Mouse (Mus musculus) A20 (cell line): ENCODE measurements around the gene Gm47996.
"Not testable (repeated sequence)": the region's sequence is repeated elsewhere in the genome, so short reads cannot be mapped to it uniquely, and the experiment has no call there.

ENCODE experiments used
- DNase-seq: peaks from one replicate; pipeline ENCODE4 v3.0.0-alpha.2; 2011; ENCODE audit warnings: low read depth, low spot score

Gm47996 gene

DNA sequence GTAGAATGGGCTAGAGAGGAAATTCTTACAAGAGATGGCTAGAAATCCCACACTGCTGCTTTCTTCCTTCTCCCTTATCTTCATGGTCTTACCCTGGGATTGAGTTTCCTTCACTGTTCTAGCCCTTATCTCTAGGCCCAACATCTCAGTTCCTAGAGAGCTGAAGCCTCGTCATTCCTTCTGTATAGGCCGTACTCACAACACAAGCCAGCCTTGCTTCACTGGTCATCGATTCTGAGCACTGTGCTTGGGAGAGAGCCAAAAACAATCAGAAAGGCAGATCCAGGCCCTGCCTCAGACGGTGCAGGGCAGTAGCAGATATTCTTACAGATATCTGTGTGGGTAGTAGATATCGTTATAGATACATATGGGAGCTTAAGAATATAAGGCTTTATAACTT lies 1.4 kb upstream of the Gm47996 start:
- DNase-seq = not testable (repeated sequence)

DNA sequence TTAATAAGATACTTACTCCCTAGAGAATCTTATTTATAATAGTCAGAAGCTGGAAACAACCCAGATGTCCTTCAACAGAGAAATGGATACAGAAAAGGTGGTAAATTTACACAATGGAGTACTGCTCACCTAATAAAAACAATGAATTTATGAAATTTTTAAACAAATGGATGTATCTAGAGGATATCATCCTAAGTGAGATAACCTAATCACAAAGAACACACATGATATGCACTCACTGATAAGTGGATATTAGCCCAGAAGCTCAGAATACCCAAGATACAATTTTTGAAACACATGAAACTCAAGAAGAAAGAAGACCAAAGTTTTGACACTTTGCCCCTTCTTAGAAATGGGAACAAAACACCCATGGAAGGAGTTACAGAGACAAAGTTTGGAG lies 987 bp upstream of the Gm47996 start:
- not testable (repeated sequence) for DNase-seq

DNA sequence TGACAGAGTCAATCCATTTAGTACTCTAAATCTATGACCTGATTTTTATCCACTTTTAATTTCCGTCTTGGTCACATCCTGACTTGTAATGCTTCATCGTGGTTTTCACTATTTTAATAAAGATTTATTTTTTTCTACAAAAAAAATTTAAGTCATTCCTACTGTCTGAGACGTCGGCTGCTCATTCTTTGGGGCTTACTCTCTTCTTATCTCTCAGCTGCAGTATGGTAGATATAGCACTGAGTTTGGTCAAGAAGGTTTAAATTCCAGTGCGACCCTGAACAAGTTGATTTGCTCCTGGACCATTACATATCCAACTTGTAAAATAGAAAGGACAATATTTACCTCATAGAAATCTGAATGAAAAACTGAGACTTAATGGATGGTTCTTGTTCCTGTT lies 1.7 kb downstream of the Gm47996 start:
- DNase-seq = not testable (repeated sequence)

DNA sequence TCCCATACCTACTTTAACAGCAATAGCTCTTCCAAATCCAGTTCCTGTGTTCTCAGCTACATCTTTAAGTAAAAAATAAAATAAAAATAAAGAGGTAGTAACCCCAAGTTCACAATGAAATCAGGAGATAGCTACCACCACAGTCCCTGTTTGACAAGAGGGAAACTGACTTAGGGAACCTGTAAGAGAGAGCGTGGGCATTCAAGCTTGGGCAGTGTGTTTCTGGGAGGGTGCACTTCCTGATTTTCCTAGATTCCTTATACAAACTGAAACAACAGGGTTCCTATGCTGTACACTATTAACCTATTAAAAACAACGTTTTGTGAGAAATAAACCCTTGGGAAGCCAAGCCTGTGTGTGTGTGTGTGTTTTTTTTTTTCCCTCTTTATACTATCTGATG lies 4.9 kb downstream of the Gm47996 start:
- peak; percentile 25 for DNase-seq

DNA sequence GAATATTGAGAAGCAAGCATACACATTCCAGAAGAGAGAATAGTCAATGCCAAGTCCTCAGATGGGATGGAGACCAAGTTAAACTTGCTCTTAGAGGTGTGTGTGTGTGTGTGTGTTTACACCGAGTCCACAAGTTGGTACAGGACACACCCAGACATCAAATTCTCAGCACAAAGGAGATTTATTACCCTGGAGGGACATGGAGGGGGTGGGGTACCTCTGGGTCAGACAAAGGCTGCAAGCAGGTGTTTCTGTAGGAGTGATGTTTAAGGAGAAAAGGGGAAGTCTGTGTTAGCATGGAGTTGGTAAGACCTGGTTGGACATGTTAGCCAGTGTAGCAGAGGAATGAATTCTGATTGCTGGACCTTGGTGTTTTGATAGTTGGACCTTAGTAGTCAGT lies 6.1 kb downstream of the Gm47996 start:
- peak; percentile 73 for DNase-seq

DNA sequence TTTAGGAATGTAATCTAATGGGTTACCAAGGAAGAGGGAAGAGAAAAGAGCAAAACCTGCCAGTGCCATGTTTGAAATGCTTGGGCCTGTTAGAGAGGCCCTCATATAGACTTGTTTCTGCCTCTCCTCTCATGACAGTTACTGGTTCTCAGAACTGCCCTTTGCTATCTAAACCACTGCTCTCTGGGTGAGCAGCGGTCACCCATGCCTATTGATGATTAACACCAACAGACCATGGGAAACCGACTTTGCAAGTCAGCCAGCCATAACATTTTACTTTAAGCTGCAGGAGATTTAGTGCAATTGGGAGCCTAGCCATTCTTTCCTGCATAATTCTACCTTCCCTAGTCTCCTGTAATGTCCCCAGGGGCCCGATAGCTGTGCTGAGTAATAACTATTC lies 6.5 kb downstream of the Gm47996 start:
- peak; percentile 16 for DNase-seq

DNA sequence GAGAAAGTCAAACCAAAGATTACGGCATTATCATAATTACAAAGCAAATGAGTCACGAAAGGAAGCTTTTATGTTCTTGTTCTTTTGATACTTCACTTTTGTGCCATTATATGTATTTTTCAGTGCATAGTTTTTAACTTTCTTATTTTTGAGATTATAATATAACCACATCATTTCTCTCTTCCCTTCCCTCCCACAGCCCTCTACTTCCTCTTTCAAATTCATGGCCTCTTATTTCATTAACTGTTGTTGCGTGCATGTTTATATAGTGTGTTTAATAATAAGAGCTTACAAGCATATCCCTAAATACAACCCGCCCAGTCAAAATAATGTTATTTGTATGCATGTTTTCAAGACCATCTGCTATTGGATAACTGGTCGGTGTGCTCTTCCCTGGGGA lies 9.1 kb downstream of the Gm47996 start:
- peak; percentile 33 for DNase-seq

DNA sequence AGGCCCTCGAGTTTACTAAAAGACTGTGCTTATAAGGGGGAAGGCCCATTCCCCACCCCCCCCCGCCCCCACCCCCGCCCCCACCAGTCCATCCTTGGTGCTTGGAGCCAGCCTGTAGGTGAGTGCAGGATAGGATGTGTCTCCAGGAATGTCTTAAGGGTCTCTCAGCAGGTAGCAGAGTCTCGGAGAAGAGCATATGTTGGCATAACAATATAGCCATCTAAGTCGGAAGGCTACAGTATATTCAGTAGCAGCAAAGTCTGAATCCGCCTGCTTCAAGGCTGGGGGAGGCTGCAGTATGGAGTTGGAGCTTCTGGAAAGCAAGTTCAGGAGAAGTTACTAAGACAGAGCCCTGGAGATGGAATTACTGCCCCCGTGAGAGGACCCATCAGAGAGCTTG lies 10.2 kb downstream of the Gm47996 start:
- no peak for DNase-seq

DNA sequence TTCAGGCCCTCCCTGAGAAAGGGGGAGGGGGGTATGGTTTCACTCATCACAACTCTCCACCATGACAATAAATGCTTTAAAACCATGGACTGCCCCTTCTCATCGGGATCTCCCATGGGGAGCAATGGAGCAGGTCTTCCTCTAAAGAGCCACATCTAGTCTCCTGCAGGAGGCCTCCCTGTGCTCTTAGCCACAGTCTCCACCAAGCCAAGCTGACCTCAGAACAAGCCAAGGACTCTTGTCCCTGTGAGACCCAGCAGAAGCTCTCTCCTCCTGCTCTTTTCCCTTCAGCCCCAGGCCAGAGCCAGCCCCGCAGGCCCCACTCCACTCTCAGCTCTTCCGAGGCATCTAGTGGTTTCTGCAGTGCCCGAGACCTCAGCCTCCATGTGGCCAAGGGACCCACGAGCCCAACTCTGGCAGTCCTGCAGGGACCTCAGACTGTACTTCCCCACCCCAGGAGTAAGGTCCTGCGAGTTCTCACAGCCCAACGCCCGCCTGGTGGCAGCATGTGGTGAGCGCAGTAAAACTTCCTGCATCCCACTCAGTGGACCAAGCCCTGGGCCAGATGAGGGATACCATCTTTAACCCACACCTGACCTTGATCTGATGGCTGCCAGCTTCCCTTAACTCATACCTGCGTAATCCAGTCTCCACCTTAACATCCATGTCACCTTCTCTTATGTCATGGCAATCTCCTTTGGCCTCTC lies 12.8 kb downstream of the Gm47996 start:
- no peak for DNase-seq

DNA sequence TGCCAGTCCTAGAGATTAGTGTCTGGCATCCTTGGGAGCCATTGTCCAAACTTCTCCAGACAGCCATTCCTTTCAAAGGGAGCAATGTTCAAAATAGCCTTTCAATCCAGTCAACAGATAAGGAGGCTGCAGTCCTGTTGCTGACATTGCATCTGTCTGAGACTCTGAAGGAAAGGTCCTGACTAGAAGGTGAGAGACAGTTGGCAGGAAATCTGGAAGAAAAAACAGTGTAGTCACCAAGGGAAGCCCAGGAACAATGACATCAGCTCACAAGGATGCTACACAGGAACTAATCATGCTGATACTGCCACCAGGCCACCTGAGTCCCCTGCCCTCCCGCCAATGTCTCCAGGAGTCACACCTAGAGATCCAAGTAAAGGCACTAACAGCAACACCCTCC lies 13.4 kb downstream of the Gm47996 start:
- no peak for DNase-seq

DNA sequence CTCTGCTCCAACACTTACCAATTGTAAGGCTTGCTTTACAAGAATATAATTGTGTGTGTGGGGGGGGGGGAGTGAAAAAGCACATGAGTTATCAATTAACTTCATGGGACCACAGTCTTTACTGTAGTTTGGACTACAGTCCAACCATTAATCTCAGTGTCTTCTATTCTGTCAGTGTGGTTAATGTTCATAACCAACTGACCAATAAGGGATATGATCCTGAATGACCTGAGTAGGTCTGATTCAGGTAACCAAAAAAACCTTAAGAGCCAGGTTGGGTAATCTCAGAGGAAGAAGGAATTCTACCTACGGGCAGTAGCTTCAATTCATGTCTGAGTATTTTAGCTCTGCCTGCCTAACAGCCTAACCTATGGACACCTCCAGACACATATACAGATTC lies 14.6 kb downstream of the Gm47996 start:
- no peak for DNase-seq

DNA sequence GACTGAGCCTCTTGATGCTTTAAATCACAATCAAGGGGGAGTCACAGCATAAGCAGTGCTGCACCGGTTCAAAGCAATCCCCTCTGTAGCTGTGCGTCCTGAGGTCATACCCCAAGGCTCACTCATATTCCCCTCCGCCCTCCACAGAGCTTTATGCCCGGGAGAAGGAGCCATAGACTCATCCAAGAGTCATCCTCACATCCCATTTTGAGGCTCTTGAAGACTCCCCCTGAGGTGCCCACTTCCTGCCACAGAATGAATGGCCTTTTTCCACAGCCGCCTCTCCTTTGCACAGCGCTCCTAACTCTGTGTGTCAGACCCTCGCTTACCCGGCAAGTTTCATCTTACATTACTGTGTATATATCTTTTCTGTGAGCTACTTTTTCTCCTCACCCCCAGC lies 17.6 kb downstream of the Gm47996 start:
- no peak for DNase-seq

DNA sequence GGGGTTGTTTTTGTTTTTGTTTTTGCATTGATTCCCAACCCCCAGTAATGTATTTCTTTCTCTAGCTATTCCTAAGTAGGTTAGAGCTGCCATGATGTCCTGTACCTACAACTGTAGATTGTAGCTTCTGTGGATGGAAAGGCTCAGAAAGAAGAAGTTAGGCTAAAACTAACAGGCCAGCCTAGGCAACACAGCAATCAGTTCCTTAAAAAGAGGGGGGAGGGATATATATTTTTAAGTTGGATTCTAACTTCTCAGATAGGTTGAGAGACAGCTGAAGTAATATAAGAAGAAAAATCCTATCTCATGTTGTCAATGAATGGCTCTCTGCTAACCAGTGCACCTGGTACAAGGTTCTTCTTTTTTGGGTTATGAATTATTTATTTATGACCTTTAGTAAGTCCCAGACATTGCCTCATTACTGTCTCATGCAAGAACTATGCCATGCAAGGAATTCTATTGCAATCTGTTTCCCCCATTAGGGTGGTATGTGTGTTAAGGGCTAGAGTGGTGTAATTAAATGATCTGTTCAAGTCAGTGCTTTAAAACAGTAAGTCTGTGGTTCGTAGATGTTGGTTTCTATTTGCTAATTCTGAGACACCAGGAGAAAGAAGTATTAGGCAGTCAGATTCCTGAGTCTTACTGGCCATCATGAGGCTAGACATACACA lies 18.5 kb downstream of the Gm47996 start:
- DNase-seq = peak; percentile 33

DNA sequence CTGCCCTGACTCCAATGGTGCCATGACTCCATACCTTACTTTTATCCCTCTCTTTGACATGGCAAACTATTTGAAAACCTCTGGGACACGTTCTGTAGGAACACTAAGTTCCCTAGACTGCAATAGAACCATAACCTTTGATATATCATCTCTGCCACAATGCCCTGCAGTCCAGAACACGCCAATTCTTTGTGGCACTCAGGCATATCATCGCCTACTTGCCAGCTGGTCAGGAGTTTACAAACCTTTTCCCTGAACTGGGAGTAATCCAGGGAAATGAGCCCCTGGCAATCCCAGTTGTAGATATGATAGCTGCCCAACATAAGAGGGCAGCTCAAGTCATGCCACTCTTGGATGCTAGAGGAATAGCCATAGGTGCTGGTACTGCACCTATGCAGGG lies 22.4 kb downstream of the Gm47996 start:
- DNase-seq = no peak

DNA sequence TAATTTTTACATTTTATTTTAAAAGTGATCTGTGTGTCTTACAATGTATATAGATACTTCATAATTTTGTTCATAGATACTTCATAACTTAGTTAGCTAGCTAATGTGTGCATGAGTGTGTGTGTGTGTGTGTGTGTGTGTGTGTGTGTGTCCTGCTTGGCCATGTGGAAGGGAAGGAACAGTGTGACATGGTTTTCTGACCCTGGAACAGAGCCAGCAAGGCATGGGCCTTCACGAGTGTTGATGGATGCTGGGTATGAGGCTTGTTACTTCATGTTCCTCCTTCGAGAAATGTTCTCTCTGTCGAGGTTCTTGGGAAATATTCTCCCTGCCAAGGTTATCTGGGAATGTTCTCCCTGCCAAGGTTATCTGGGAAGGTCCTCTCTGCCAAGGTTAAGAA lies 23.8 kb downstream of the Gm47996 start:
- no peak for DNase-seq

DNA sequence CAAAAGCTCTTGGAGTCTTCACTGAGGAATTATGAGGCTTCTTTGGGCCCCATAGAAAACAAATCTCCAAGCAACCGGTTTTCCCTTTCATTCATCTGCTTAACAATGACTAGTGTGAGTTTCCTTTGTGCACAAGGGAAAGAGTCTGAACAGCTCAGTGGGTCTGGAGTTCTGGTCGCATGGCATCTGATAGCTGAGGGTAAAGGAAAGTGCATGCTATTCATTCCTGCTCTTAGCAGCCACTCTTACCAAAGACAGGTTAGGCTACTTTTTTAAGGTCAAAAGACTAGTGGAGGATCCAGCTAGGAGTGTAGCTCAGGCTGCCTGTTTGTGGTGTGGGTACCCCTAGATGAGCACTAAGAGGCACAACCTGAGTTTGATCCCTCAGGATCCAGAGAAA lies 25.6 kb downstream of the Gm47996 start:
- DNase-seq = no peak

DNA sequence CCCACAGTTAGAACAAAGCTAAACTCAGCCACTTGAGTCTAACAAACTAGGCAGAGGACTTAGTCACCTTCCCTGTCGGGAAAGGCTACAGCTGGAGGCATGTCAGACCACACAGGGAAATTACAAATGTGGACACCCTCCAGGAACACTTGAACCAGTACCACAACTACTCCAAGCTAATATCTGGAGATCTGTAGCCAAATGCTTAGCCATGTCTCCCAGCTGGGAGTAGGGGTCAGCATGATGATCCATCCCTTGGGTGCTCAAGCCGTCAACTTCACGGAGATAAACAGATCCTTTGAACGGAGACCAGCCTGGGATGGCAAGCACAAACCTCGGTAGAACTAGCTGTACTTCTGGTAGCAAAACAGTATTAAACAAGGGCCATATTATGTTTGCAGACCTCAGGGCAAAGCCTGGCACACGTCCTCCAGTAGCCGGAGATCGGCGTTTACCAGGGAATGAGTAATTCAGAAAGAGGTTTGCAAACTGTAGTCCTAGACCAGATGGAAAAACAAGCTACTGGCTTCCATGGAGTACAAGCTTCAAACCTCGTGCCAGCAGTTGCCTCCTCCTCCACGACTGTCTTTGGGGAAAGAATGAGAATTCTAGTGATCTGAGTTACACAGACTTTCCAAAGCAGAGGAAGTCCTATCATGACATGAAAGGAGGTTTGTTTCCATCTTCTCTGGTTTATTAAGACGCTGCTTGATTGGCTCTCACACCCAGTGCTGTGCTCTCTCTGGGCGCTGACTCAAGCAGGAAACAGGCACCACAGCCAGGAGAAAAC lies 26.4 kb downstream of the Gm47996 start:
- no peak for DNase-seq

DNA sequence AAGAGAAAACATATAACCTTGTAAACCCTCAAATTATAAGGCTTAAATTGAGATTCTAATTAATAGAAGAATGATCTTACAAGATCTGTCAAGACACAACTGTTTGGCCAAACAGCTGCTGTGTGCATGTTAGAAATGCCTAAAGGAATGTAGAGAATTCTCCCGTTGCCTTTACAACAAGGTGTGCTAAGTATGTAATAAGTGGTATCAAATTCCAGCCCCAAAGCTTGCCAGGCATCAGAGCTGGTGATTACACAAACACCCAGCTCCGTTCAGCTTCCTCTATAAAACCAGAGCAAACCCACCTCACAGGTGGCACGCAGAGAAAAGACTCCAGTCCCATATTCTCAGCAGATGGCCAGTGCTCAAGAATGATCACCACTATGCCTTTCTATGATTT lies 27.8 kb downstream of the Gm47996 start:
- no peak for DNase-seq

DNA sequence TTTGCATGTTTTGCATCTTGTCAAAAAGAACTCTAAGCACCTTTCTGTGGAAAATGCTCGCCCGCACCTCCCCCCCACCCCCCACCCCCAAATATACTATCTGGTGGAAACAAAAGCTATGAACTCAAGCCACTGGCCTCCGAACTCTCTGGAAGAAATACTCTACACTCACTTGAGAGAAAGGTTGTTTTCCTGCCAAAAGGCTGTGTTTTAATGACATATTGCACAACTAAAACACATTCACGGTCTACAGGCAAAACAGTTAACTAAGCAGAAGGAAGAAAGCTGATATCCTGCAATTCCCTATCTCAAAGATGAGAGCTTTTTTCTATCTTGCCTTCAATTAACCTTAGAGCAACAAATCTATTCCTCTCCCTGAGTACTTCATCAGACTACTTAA lies 33.4 kb downstream of the Gm47996 start:
- DNase-seq = no peak

DNA sequence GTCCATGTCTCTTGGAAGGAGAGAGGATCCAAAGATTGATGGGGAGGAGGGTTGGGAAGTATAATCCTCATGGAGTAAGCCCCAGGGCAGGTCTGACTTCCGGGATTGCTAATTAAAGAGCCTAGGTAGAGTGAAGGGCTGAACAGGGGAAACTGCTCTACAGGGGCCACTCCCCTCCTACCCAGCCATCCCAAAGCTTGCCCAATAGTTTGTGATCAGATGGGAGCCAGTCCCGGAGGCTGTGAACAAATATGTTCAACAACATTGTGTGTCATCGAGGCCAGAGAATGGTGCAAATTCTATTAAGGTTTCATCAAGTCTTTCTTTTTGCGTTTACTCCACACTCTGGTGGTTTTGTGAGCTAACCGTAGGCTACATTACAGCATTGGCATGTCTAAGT lies 34.1 kb downstream of the Gm47996 start:
- no peak for DNase-seq

DNA sequence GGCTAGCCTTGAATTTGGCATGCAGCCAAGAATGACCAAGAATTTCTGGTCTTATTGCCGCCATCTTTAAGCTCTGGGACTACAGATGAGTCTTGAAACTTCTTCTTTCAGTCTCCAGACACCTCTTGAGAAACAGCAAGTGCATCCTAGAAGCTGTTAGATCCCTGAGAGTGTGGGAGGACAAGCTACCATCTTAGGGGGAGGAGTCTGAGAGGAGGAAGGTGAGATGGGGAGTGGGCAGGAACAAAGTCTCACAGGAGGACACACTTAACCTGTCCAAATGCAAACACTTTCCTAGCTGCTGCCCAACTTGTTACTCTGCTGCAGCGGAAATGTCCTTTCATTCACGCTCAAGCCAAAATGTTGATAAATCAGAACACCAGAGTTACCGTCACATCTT lies 34.8 kb downstream of the Gm47996 start:
- no peak for DNase-seq

DNA sequence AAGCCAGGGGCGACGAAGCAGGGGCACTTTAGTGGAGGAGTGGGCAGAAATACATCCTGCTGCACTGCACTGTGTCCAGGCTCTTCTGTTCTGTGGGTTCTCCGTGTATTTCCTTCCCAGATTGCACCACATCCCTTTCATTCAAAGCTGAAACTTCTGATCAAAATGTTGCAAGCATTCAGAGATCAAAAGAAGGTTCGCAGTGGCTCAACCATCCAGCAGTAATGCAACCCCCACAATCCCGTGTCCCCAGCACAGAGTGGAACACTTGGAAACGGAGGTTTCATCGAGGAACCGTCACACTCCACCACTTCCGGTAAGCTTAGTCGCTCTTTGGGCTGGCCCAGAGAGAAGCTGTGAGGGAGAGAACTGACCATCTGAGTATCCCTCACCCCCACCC lies 35.2 kb downstream of the Gm47996 start:
- no peak for DNase-seq

DNA sequence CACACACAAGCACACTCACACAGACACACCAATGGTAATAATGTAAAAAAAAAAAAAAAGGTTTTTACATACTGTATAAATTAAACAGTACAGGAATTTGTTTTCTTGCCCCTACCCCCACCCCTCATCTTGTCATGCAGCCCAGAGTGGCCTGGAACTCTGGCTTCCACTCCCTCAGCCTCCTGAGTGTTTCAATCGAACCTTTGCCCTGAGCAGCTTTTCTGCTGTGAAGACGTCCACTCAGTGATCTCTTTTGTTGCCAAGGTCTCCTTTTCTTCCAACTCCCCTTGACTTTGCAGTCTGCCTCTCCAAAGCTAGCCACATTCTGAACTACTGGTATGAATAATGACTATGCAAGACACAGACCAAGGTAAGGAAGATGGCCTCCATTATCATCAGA lies 35.9 kb downstream of the Gm47996 start:
- DNase-seq = no peak
